ENCODE assay signal across 13 mouse cellular contexts in genomic region chr2:45185621-45185999, GRCm38 (mm10).
DNase-seq lines count a peak whose midpoint lies in the region; ATAC-seq and TF ChIP-seq lines count a peak whose summit lies in the region.
"Had no signal": no experiment of that assay in that cellular context is flagged by ENCODE, and none has a peak within 500 bp of the region (broad histone marks: within the 10 kb centered on the region; RNA-seq: fewer than 3 reads in every experiment).

No protein-coding gene starts in this region.

- H3K9ac ChIP-seq in heart, postnatal 0 days (replicated peaks; ENCODE audit: low read depth, low read length): no peak overlapping the region
- H3K9ac ChIP-seq in lung, embryonic 15.5 days: no peak overlapping the region
- no peak overlapping the region for H3K9ac ChIP-seq in hindbrain, embryonic 13.5 days
- H3K9ac ChIP-seq in hindbrain, postnatal 0 days (replicated peaks; ENCODE audit: low read length): no peak overlapping the region
- H3K9ac ChIP-seq: embryonic facial prominence, embryonic 13.5 days; limb, embryonic 13.5 days had no signal

- no peak overlapping the region for H3K4me3 ChIP-seq in heart, postnatal 0 days (ENCODE audit: low read depth, low read length)
- H3K4me3 ChIP-seq in lung, embryonic 15.5 days: no peak overlapping the region
- no peak overlapping the region for H3K4me3 ChIP-seq in hindbrain, embryonic 13.5 days
- no peak overlapping the region for H3K4me3 ChIP-seq in hindbrain, postnatal 0 days (ENCODE audit: low read length)

- TF ChIP-seq EP300 in heart, postnatal 0 days (IDR thresholded peaks at IDR 0.05; ENCODE audit: low read depth): no peak

- no peak for DNase-seq in heart, postnatal 0 days (ENCODE audit: low spot score)
- no peak for DNase-seq in heart, adult 9 months (ENCODE audit: low spot score in 2 of 2)
- no peak for DNase-seq in lung, postnatal 10 days
- no peak for DNase-seq in hindbrain, postnatal 0 days (ENCODE audit: low spot score)
- no peak for DNase-seq in ovary, adult 18-20 months (ENCODE audit: low spot score)
- DNase-seq: adrenal gland, adult 8-10 months; cerebellum, postnatal 36 days; layer of hippocampus, postnatal 36 days had no signal

- no peak overlapping the region for H3K4me2 ChIP-seq in heart, postnatal 0 days (ENCODE audit: low read depth, low read length)
- H3K4me2 ChIP-seq in lung, embryonic 15.5 days: peak overlapping the region; percentile 47; the same call in 1 of the 2 replicates
- H3K4me2 ChIP-seq in hindbrain, embryonic 13.5 days: no peak overlapping the region
- H3K4me2 ChIP-seq in hindbrain, postnatal 0 days (ENCODE audit: low read depth, low read length): no peak overlapping the region

- no peak for ATAC-seq in heart, postnatal 0 days (ENCODE audit: insufficient read depth, low read depth)
- peak; percentile 81 for ATAC-seq in lung, embryonic 15.5 days (ENCODE audit: borderline replicate concordance, extremely low read depth, low FRiP score, low TSS enrichment)
- no peak for ATAC-seq in hindbrain, embryonic 13.5 days (ENCODE audit: low FRiP score)
- no peak for ATAC-seq in hindbrain, postnatal 0 days

- TF ChIP-seq CTCF in heart, postnatal 0 days (IDR thresholded peaks at IDR 0.05; ENCODE audit: low read depth): no peak
- TF ChIP-seq CTCF in hindbrain, postnatal 0 days (IDR thresholded peaks at IDR 0.05; ENCODE audit: low read depth): no peak

- no peaks in the 10 kb centered on the region for H3K9me3 ChIP-seq in heart, postnatal 0 days (replicated peaks; ENCODE audit: control insufficient read depth, low read length)
- no peaks in the 10 kb centered on the region for H3K9me3 ChIP-seq in lung, embryonic 15.5 days
- no peaks in the 10 kb centered on the region for H3K9me3 ChIP-seq in hindbrain, embryonic 13.5 days
- H3K9me3 ChIP-seq in hindbrain, postnatal 0 days (ENCODE audit: low read length): no peaks in the 10 kb centered on the region
- H3K9me3 ChIP-seq: embryonic facial prominence, embryonic 13.5 days; limb, embryonic 13.5 days had no signal

- no peaks in the 10 kb centered on the region for H3K27me3 ChIP-seq in heart, postnatal 0 days (ENCODE audit: control insufficient read depth, insufficient read depth, low read length)
- no peaks in the 10 kb centered on the region for H3K27me3 ChIP-seq in lung, embryonic 15.5 days
- H3K27me3 ChIP-seq in hindbrain, embryonic 13.5 days: no peaks in the 10 kb centered on the region
- H3K27me3 ChIP-seq in hindbrain, postnatal 0 days (ENCODE audit: insufficient read depth, low read length): no peaks in the 10 kb centered on the region
- H3K27me3 ChIP-seq: CH12.LX; embryonic facial prominence, embryonic 13.5 days; limb, embryonic 13.5 days had no signal

- H3K27ac ChIP-seq in heart, postnatal 0 days (ENCODE audit: low read depth): 0 out of 2 replicates have a peak overlapping the region, but pooled peaks have one; percentile 51
- H3K27ac ChIP-seq in lung, embryonic 15.5 days: peak overlapping the region; percentile 85
- peak overlapping the region; percentile 56; the same call in 1 of the 2 replicates for H3K27ac ChIP-seq in hindbrain, embryonic 13.5 days
- peak overlapping the region; percentile 34; the same call in 1 of the 2 replicates for H3K27ac ChIP-seq in hindbrain, postnatal 0 days
- H3K27ac ChIP-seq: embryonic facial prominence, embryonic 13.5 days; limb, embryonic 13.5 days had no signal

- no peaks in the 10 kb centered on the region for H3K36me3 ChIP-seq in heart, postnatal 0 days (replicated peaks; ENCODE audit: control insufficient read depth, insufficient read depth, low read length)
- H3K36me3 ChIP-seq in lung, embryonic 15.5 days: no peaks in the 10 kb centered on the region
- no peaks in the 10 kb centered on the region for H3K36me3 ChIP-seq in hindbrain, embryonic 13.5 days
- no peaks in the 10 kb centered on the region for H3K36me3 ChIP-seq in hindbrain, postnatal 0 days (ENCODE audit: insufficient read depth, low read length)
- H3K36me3 ChIP-seq: embryonic facial prominence, embryonic 13.5 days; limb, embryonic 13.5 days had no signal

- peaks cover 10% of the 10 kb centered on the region; the same call in 1 of the 2 replicates for H3K4me1 ChIP-seq in heart, postnatal 0 days (ENCODE audit: control insufficient read depth, insufficient read depth)
- H3K4me1 ChIP-seq in lung, embryonic 15.5 days: peaks cover 21% of the 10 kb centered on the region
- peaks cover 14% of the 10 kb centered on the region; the same call in 1 of the 2 replicates for H3K4me1 ChIP-seq in hindbrain, embryonic 13.5 days (replicated peaks)
- 0 out of 2 replicates have a peak, but pooled peaks cover 5% of the 10 kb centered on the region for H3K4me1 ChIP-seq in hindbrain, postnatal 0 days (ENCODE audit: insufficient read depth, low read length)

Comparison
In these comparisons a context has a peak if more than half of its experiments do, and no peak if none do; other contexts are left out.
1. H3K27ac ChIP-seq: peak in every context shown above with its lines; median percentile 85 in lung, embryonic 15.5 days; 56 in hindbrain, embryonic 13.5 days; 51 in heart, postnatal 0 days; 34 in hindbrain, postnatal 0 days.